Mouse (Mus musculus): ENCODE data around the gene 1700019A02Rik.

GRCm38 (mm10) chr1:53224775-53225174 lies 37.3 kb upstream of the 1700019A02Rik start:
- TF ChIP-seq CTCF (IDR thresholded peaks at IDR 0.05; ENCODE audit: low read depth) (no peak), EP300 (IDR thresholded peaks at IDR 0.05; ENCODE audit: low read depth) (no peak)

Measured in liver, embryonic 14.5 days (tissue).